Mouse (Mus musculus): ENCODE data around the gene Pdzd2.

DNA sequence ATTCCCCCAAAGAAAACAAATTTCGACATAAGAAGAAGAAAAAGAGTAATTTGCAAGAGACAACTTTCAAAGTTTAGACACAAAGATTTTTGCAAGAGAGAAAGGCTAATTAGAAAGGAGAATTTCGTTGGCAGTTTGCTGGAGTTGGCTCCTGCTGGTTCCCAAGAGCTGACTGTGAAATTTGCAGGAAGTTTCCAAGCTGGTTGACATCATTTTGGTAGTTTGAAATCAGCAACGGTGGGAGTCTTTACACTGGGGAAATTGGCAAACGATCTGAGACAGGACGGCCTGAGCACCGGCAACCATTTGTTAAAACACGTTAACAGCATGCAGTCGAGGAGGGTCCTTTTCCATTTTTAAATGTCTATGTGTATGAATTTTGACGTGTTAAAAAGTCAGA, 125.7 kb downstream of the Pdzd2 start:
- TF ChIP-seq CTCF (IDR thresholded peaks at IDR 0.05; ENCODE audit: insufficient read depth, low read length) (no peak), POLR2A (IDR thresholded peaks at IDR 0.05; ENCODE audit: borderline replicate concordance, extremely low read depth, low read depth, low read length) (no peak)

Data from lung, adult 2 months (tissue).